Mouse (Mus musculus) kidney, embryonic 14.5 days (tissue): ENCODE results near the gene Pax2. TPM values are rescaled to one million over a fixed set of nuclear protein-coding genes. Genes with fewer than 3 reads are reported as not detected.
A peak's percentile ranks its signal among the peaks of the same experiment; 100 is the strongest.

Experiments used
- ATAC-seq: fragments of 200-750 bp; cut with Nextera tagmentation; 2 replicates; pipeline ENCODE4 v1.8.0; 2017; ENCODE audit warnings: moderate number of reproducible peaks, mild to moderate bottlenecking, moderate TSS enrichment, moderate library complexity; ENCODE audit not compliant: low FRiP score, low TSS enrichment
- H3K27ac ChIP-seq: fragments of 300-500 bp; sonication (generic); 2 replicates; pipeline ENCODE4 v1.5.1; 2014; ENCODE audit warnings: low read depth, mild to moderate bottlenecking, low read length, moderate library complexity, mixed read lengths
- H3K27me3 ChIP-seq: fragments of 300-500 bp; sonication (generic); 2 replicates; pipeline ENCODE4 v1.6.1; 2014; ENCODE audit warnings: mild to moderate bottlenecking, low read length; ENCODE audit not compliant: control insufficient read depth, insufficient read depth
- H3K36me3 ChIP-seq: fragments of 300-500 bp; sonication (generic); 2 replicates; pipeline ENCODE4 v1.6.1; 2014; ENCODE audit warnings: low read length, mixed read lengths; ENCODE audit not compliant: control insufficient read depth, insufficient read depth
- H3K4me1 ChIP-seq: fragments of 300-500 bp; sonication (generic); 2 replicates; pipeline ENCODE4 v1.6.1; 2014; ENCODE audit warnings: low read length, mixed read lengths; ENCODE audit not compliant: control insufficient read depth, insufficient read depth
- H3K4me2 ChIP-seq: fragments of 300-500 bp; sonication (generic); replicated peaks from 2 replicates; pipeline ENCODE4 v1.6.1; 2014; ENCODE audit warnings: low read depth, mild to moderate bottlenecking, low read length
- H3K4me3 ChIP-seq: fragments of 300-500 bp; sonication (generic); 2 replicates; pipeline ENCODE4 v1.5.1; 2014; ENCODE audit warnings: mild to moderate bottlenecking, low read length
- H3K9ac ChIP-seq: fragments of 300-500 bp; sonication (generic); 2 replicates; pipeline ENCODE4 v1.6.1; 2014; ENCODE audit warnings: low read depth, mild to moderate bottlenecking, low read length, moderate library complexity
- H3K9me3 ChIP-seq: fragments of 300-500 bp; sonication (generic); 2 replicates; pipeline ENCODE4 v1.6.1; 2016; ENCODE audit warnings: low read length; ENCODE audit not compliant: control insufficient read depth
- WGBS: fragments of 180-500 bp; shearing (Covaris S2); extraction: QIAGEN DNeasy Blood & Tissue Kit; methylation state at CpG from one replicate; pipeline ENCODE4 v1.1.7; 2014; 5-methylcytosine and 5-hydroxymethylcytosine counted together
- polyA plus RNA-seq: library from polyadenylated mRNA; unstranded; fragments of >200 nt; fragmentation: Nextera tagmentation; extraction: Ambion mirVana; gene quantifications from 2 replicates; pipeline ENCODE4 v1.2.1, GENCODE M21; 2014

The Pax2 gene
- polyA plus RNA-seq, 1 experiment from 2014 or later = 55.9 TPM

GRCm38 (mm10) chr19:44858671-44859070 is 102.8 kb downstream of the Pax2 start:
- WGBS = 95% methylated on average over 1 of the region's 1 CpGs
- 0 out of 2 replicates have a peak, but pooled peaks cover 2% of the 10 kb centered on the region for H3K9me3 ChIP-seq
- H3K9ac ChIP-seq = no peak overlapping the region
- H3K36me3 ChIP-seq = no peaks in the 10 kb centered on the region
- no peaks in the 10 kb centered on the region for H3K4me1 ChIP-seq
- no peaks in the 10 kb centered on the region for H3K27me3 ChIP-seq
- ATAC-seq = no peak
- H3K4me2 ChIP-seq = no peak overlapping the region
- H3K27ac ChIP-seq = no peak overlapping the region
- H3K4me3 ChIP-seq = no peak overlapping the region

GRCm38 (mm10) chr19:44868766-44869165 is 112.9 kb downstream of the Pax2 start:
- Histone ChIP-seq H3K27ac (no peak overlapping the region), H3K4me3 (no peak overlapping the region), H3K4me1 (no peaks in the 10 kb centered on the region), H3K27me3 (no peaks in the 10 kb centered on the region), H3K9me3 (no peaks in the 10 kb centered on the region), H3K9ac (no peak overlapping the region), H3K4me2 (no peak overlapping the region), H3K36me3 (no peaks in the 10 kb centered on the region)
- ATAC-seq = no peak
- 43% methylated on average over 2 of the region's 2 CpGs for WGBS

GRCm38 (mm10) chr19:44874186-44874898 is 118.5 kb downstream of the Pax2 start:
- Histone ChIP-seq H3K27ac (no peak overlapping the region), H3K9me3 (no peaks in the 10 kb centered on the region), H3K4me2 (no peak overlapping the region), H3K4me3 (no peak overlapping the region), H3K27me3 (no peaks in the 10 kb centered on the region), H3K9ac (no peak overlapping the region), H3K4me1 (no peaks in the 10 kb centered on the region), H3K36me3 (no peaks in the 10 kb centered on the region)
- WGBS = 55% methylated on average over 15 of the region's 15 CpGs
- no peak for ATAC-seq

- no peaks in the 10 kb centered on the region for H3K27me3 ChIP-seq
- H3K9ac ChIP-seq = no peak overlapping the region
- no peaks in the 10 kb centered on the region for H3K9me3 ChIP-seq
- no peak overlapping the region for H3K4me2 ChIP-seq
- H3K27ac ChIP-seq = no peak overlapping the region
- WGBS = 19% methylated on average over 6 of the region's 6 CpGs
- H3K4me1 ChIP-seq = no peaks in the 10 kb centered on the region
- no peak for ATAC-seq
- no peak overlapping the region for H3K4me3 ChIP-seq
- no peaks in the 10 kb centered on the region for H3K36me3 ChIP-seq
These were observed 119.1 kb downstream of the Pax2 start for GRCm38 (mm10) chr19:44874928-44875327.

- no peaks in the 10 kb centered on the region for H3K36me3 ChIP-seq
These were observed 119.9 kb downstream of the Pax2 start for GRCm38 (mm10) chr19:44875718-44876117.

GRCm38 (mm10) chr19:44876529-44876928 is 120.7 kb downstream of the Pax2 start:
- no peaks in the 10 kb centered on the region for H3K9me3 ChIP-seq
- H3K9ac ChIP-seq = no peak overlapping the region
- H3K27me3 ChIP-seq = no peaks in the 10 kb centered on the region
- H3K4me1 ChIP-seq = no peaks in the 10 kb centered on the region
- no peak for ATAC-seq
- 82% methylated on average over 7 of the region's 7 CpGs for WGBS
- H3K27ac ChIP-seq = no peak overlapping the region
- H3K4me2 ChIP-seq = no peak overlapping the region
- no peaks in the 10 kb centered on the region for H3K36me3 ChIP-seq
- H3K4me3 ChIP-seq = no peak overlapping the region

More at GRCm38 (mm10) chr19:44875718-44876117, 119.9 kb downstream of the Pax2 start:
- no peak for ATAC-seq
- Histone ChIP-seq H3K4me1 (no peaks in the 10 kb centered on the region), H3K27ac (no peak overlapping the region), H3K4me2 (no peak overlapping the region), H3K9me3 (no peaks in the 10 kb centered on the region), H3K9ac (no peak overlapping the region), H3K27me3 (no peaks in the 10 kb centered on the region), H3K4me3 (no peak overlapping the region)
- WGBS = 90% methylated on average over 1 of the region's 1 CpGs

- H3K36me3 ChIP-seq = no peaks in the 10 kb centered on the region
- H3K4me3 ChIP-seq = peak overlapping the region; percentile 29
- no peak overlapping the region for H3K27ac ChIP-seq
- peak overlapping the region; percentile 62 for H3K4me2 ChIP-seq
- peaks cover 5% of the 10 kb centered on the region; the same call in 1 of the 2 replicates for H3K27me3 ChIP-seq
- H3K9ac ChIP-seq = peak overlapping the region; percentile 58
- WGBS = 2% methylated on average over 31 of the region's 31 CpGs
- ATAC-seq = peak; percentile 47
- H3K4me1 ChIP-seq = peaks cover 17% of the 10 kb centered on the region; the same call in 1 of the 2 replicates
- no peaks in the 10 kb centered on the region for H3K9me3 ChIP-seq
These were observed 126.7 kb downstream of the Pax2 start for GRCm38 (mm10) chr19:44882552-44883024.

GRCm38 (mm10) chr19:44884331-44884730 is 128.5 kb downstream of the Pax2 start:
- Histone ChIP-seq H3K27ac (no peak overlapping the region), H3K36me3 (no peaks in the 10 kb centered on the region), H3K9ac (no peak overlapping the region), H3K4me2 (no peak overlapping the region), H3K4me1 (peaks cover 17% of the 10 kb centered on the region), H3K27me3 (peaks cover 5% of the 10 kb centered on the region; the same call in 1 of the 2 replicates), H3K9me3 (no peaks in the 10 kb centered on the region), H3K4me3 (no peak overlapping the region)
- 13% methylated on average over 3 of the region's 3 CpGs for WGBS
- peak; percentile 59; the same call in 1 of the 2 replicates for ATAC-seq

GRCm38 (mm10) chr19:44886475-44886874 is 130.6 kb downstream of the Pax2 start:
- Histone ChIP-seq H3K9me3 (no peaks in the 10 kb centered on the region), H3K4me1 (peaks cover 30% of the 10 kb centered on the region), H3K27ac (no peak overlapping the region), H3K4me2 (no peak overlapping the region), H3K36me3 (no peaks in the 10 kb centered on the region), H3K4me3 (no peak overlapping the region), H3K27me3 (peaks cover 5% of the 10 kb centered on the region; the same call in 1 of the 2 replicates), H3K9ac (no peak overlapping the region)
- 25% methylated on average over 3 of the region's 3 CpGs for WGBS
- ATAC-seq = no peak
